Mouse (Mus musculus) olfactory bulb, adult 2 months (tissue): ENCODE results near the gene Cacna1c.
A peak's percentile ranks its signal among the peaks of the same experiment; 100 is the strongest.

ENCODE experiments used
- CTCF ChIP-seq: fragments of 200-500 bp; IDR thresholded peaks from 2 replicates; pipeline ENCODE4 v1.5.1; 2012; ENCODE audit warnings: low read depth, mild to moderate bottlenecking, low read length, moderate library complexity; ENCODE audit not compliant: insufficient read depth
- POLR2A ChIP-seq: fragments of 200-500 bp; IDR thresholded peaks from 2 replicates; pipeline ENCODE4 v1.6.1; 2012; ENCODE audit warnings: mild to moderate bottlenecking, low read depth, low read length, moderate library complexity; ENCODE audit not compliant: insufficient read depth

- TF ChIP-seq POLR2A (no peak), CTCF (peak; percentile 36; the same call in 1 of the 2 replicates)
Observed at GRCm38 (mm10) chr6:119104246-119104645, 92.0 kb downstream of the Cacna1c start.
